Mouse (Mus musculus) testis, adult 2 months (tissue): ENCODE results near the gene Trpc7.

Experiments used
- CTCF ChIP-seq: fragments of 200-500 bp; IDR thresholded peaks from 2 replicates; pipeline ENCODE4 v1.5.1; 2012; ENCODE audit warnings: low read depth, mild to moderate bottlenecking, inconsistent platforms, low read length, moderate library complexity; ENCODE audit not compliant: control insufficient read depth, insufficient read depth, insufficient replicate concordance
- POLR2A ChIP-seq: fragments of 200-500 bp; IDR thresholded peaks from 2 replicates; pipeline ENCODE4 v1.6.1; 2012; ENCODE audit warnings: low read depth, mild to moderate bottlenecking, inconsistent platforms, low read length, moderate library complexity; ENCODE audit not compliant: control insufficient read depth

GRCm38 (mm10) chr13:56782621-56783020 is 113.2 kb downstream of the Trpc7 start:
- TF ChIP-seq CTCF (no peak), POLR2A (no peak)
